Mouse (Mus musculus) liver, postnatal 0 days (tissue): ENCODE measurements at regions not wholly inside any gene's neighbourhood (a gene's known extent, or its start where the extent isn't known, plus 50 kb on each side); places are given as distances from the start of the nearest gene placed in this dataset.

Experiments used
- CTCF ChIP-seq: sonication (generic); IDR thresholded peaks from 2 replicates; pipeline ENCODE4 v1.5.1; 2016; ENCODE audit warnings: antibody characterized with exemption, low read depth
- EP300 ChIP-seq: IDR thresholded peaks from 2 replicates; pipeline ENCODE4 v1.6.1; 2016; ENCODE audit warnings: antibody characterized with exemption, low read depth, mild to moderate bottlenecking

- TF ChIP-seq CTCF, result no peak
- no peak for TF ChIP-seq EP300
Measured at GRCm38 (mm10) chr10:118004362-118004958, 137.2 kb upstream of the Mdm1 start.
